Mouse (Mus musculus) spleen, postnatal 36 days (tissue): ENCODE results near the gene Gm4884.
"Not testable (repeated sequence)": the region's sequence is repeated elsewhere in the genome, so short reads cannot be mapped to it uniquely, and the experiment has no call there.

ENCODE experiments used
- DNase-seq, 2 experiments: peaks; one replicate each; pipeline ENCODE4 v3.0.0; 2022; ENCODE audit warnings: low spot score in 2 of 2, mixed read lengths in 1 of 2

Gm4884 gene

GRCm38 (mm10) chr7:41032419-41032818, at the start of gene Gm4884:
TSS of gene Gm4884 (plus strand) at chr7:41032719.
- DNase-seq = not testable (repeated sequence)

DNA sequence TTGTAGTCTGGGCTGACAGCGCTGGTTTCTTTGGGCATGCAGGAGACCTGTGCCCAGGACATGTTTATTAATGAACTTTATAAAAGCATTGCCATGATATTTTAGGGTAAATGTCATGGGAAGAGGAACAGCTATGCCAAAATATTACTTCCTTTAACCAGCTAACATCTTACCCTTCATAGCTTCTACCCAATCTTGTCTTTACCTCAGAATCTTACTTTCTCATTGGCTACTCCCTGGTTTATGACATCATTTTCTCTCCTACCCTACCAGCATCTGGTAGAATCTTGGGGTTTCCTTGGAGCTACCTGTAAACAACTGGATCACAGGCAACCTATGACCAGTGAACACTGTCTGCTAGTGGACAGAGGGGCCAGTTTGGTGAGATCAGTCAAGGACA, 45.3 kb upstream of the Gm4884 start, which contains the start of gene 4930433I11Rik:
Gene 4930433I11Rik (plus strand): TSS at position 301 of the 400 bp plus-strand sequence.
- no peak for DNase-seq

GRCm38 (mm10) chr7:41044058-41044457, 11.5 kb downstream of the Gm4884 start:
- not testable (repeated sequence) for DNase-seq
